Mouse (Mus musculus) forebrain, postnatal 0 days (tissue): Measurements from ENCODE around the gene Ccdc47. TPM values are rescaled to one million over a fixed set of nuclear protein-coding genes. Genes with fewer than 3 reads are reported as not detected.

Source experiments
- ATAC-seq: fragments of 200-750 bp; cut with Nextera tagmentation; 2 replicates; pipeline ENCODE4 v1.8.0; 2017; ENCODE audit warnings: mild to moderate bottlenecking, moderate library complexity
- DNase-seq: peaks from one replicate; pipeline ENCODE4 v3.0.0-alpha.2; 2015
- H3K27ac ChIP-seq: fragments of 300-500 bp; sonication (generic); 2 replicates; pipeline ENCODE4 v1.5.1; 2014; ENCODE audit warnings: low read depth, mild to moderate bottlenecking, antibody characterized with exemption, low read length, moderate library complexity, mixed read lengths
- H3K27me3 ChIP-seq: fragments of 300-500 bp; sonication (generic); 2 replicates; pipeline ENCODE4 v1.6.1; 2014; ENCODE audit warnings: mild to moderate bottlenecking, low read length, mixed read lengths; ENCODE audit not compliant: insufficient read depth
- H3K36me3 ChIP-seq: fragments of 300-500 bp; sonication (generic); 2 replicates; pipeline ENCODE4 v1.6.1; 2014; ENCODE audit warnings: mild to moderate bottlenecking, moderate library complexity; ENCODE audit not compliant: insufficient read depth
- H3K4me1 ChIP-seq: fragments of 300-500 bp; sonication (generic); 2 replicates; pipeline ENCODE4 v1.6.1; 2014; ENCODE audit warnings: antibody characterized with exemption; ENCODE audit not compliant: insufficient read depth
- H3K4me2 ChIP-seq: fragments of 300-500 bp; sonication (generic); 2 replicates; pipeline ENCODE4 v1.6.1; 2014; ENCODE audit warnings: low read depth, mild to moderate bottlenecking, moderate library complexity
- H3K4me3 ChIP-seq: fragments of 300-500 bp; sonication (generic); 2 replicates; pipeline ENCODE4 v1.5.1; 2014; ENCODE audit warnings: low read depth, low read length, mixed read lengths
- H3K9ac ChIP-seq: fragments of 300-500 bp; sonication (generic); 2 replicates; pipeline ENCODE4 v1.6.1; 2014; ENCODE audit warnings: mild to moderate bottlenecking
- H3K9me3 ChIP-seq: fragments of 300-500 bp; sonication (generic); 2 replicates; pipeline ENCODE4 v1.6.1; 2016; ENCODE audit warnings: low read length
- CTCF ChIP-seq: sonication (generic); IDR thresholded peaks from 2 replicates; pipeline ENCODE4 v1.5.1; 2016; ENCODE audit warnings: antibody characterized with exemption, control low read depth, low read depth
- WGBS: fragments of 180-500 bp; shearing (Covaris S2); extraction: QIAGEN DNeasy Blood & Tissue Kit; methylation state at CpG from one replicate; pipeline ENCODE4 v1.1.7; 2014; 5-methylcytosine and 5-hydroxymethylcytosine counted together
- polyA plus RNA-seq: library from polyadenylated mRNA; unstranded; fragments of >200 nt; fragmentation: Nextera tagmentation; extraction: Ambion mirVana; gene quantifications from 2 replicates; pipeline ENCODE4 v1.2.1, GENCODE M21; 2015
- total RNA-seq: library from RNA; depleted of rRNA; stranded (reverse); fragments of >200 nt; gene quantifications from 2 replicates; pipeline ENCODE4 v1.2.3, GENCODE M21; 2014; rRNA removed

Gene Ccdc47
- total and polyA plus RNA-seq, 2 experiments from 2014 or later = 41.0 to 90.1 TPM

DNA sequence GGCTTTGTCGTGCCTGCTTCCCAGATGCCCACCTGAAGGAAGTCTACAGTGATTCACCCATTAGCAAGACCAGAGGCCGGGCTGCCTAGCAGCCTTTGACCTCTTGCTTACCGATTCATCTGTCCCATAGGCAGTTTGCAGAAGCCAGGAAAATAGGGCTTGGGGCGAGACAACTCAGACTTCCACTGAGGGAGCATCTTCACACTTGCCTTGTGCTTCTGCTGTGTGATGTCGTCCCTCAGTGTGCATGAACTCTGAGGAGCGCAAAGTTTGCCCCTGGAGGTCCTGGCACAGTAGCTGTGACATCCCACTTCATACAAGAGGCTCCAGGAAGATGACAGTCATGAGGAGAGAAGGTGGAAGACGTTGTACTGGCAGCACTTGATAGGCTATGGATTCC, 59.0 kb downstream of the Ccdc47 start:
- ATAC-seq = no peak
- Histone ChIP-seq H3K4me1 (peaks cover 12% of the 10 kb centered on the region; the same call in 1 of the 2 replicates), H3K36me3 (peaks cover 52% of the 10 kb centered on the region), H3K4me3 (no peak overlapping the region), H3K9ac (no peak overlapping the region), H3K4me2 (no peak overlapping the region), H3K27me3 (no peaks in the 10 kb centered on the region), H3K9me3 (no peaks in the 10 kb centered on the region), H3K27ac (no peak overlapping the region; the same call in 1 of the 2 replicates)
- DNase-seq = no peak
- no peak for TF ChIP-seq CTCF
- WGBS = 91% methylated on average over 7 of the region's 7 CpGs

DNA sequence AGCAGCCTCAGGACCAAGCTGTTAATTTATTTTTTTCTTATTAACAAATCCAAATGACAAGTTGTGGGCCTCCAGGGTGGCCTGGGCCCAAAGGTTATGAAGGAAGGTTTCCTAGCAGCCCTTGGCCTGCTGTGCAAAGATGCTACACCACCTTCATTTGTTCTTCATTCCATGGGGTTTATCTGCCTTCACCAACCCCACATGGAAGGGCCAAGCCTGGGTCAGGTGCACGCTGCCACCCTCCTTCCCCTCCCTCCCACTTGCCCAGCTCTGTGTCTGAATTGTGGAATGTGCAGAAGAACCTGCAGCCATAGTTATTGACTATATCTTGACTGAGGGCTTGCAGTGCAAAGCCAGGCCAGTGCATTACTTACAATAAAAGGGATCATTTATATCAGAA, 59.9 kb downstream of the Ccdc47 start:
- no peak overlapping the region for H3K27ac ChIP-seq
- H3K4me2 ChIP-seq = no peak overlapping the region
- H3K27me3 ChIP-seq = no peaks in the 10 kb centered on the region
- H3K36me3 ChIP-seq = peaks cover 61% of the 10 kb centered on the region
- H3K9me3 ChIP-seq = no peaks in the 10 kb centered on the region
- 83% methylated on average over 1 of the region's 1 CpGs for WGBS
- peaks cover 7% of the 10 kb centered on the region; the same call in 1 of the 2 replicates for H3K4me1 ChIP-seq
- H3K4me3 ChIP-seq = no peak overlapping the region
- no peak for ATAC-seq
- no peak for DNase-seq
- no peak for TF ChIP-seq CTCF
- no peak overlapping the region for H3K9ac ChIP-seq

DNA sequence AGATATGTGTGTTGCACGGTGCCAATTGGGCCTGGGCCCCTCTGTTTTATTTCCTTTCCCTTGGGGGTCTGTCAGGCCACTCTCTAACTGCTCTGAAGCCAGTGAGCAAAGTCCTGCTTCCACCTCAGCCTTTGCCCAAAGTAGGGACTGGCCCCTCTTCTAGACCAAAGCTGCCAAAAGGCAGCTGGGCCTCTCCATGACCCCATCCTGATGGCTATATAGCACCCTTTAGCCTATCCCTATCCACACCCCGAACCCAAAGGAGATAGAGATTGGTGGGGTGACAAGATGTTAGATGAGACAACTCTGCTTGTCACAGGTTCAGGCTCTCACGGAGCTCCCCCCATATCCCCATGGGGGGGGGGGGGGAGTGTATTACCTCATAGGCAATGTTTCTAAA, 60.4 kb downstream of the Ccdc47 start:
- Histone ChIP-seq H3K4me2 (no peak overlapping the region), H3K4me1 (0 out of 2 replicates have a peak, but pooled peaks cover 2% of the 10 kb centered on the region), H3K27ac (no peak overlapping the region), H3K4me3 (no peak overlapping the region), H3K9ac (no peak overlapping the region), H3K36me3 (peaks cover 66% of the 10 kb centered on the region), H3K9me3 (no peaks in the 10 kb centered on the region), H3K27me3 (no peaks in the 10 kb centered on the region)
- ATAC-seq (no peak), DNase-seq (no peak)
- WGBS = 82% methylated on average over 3 of the region's 3 CpGs
- TF ChIP-seq CTCF = no peak

DNA sequence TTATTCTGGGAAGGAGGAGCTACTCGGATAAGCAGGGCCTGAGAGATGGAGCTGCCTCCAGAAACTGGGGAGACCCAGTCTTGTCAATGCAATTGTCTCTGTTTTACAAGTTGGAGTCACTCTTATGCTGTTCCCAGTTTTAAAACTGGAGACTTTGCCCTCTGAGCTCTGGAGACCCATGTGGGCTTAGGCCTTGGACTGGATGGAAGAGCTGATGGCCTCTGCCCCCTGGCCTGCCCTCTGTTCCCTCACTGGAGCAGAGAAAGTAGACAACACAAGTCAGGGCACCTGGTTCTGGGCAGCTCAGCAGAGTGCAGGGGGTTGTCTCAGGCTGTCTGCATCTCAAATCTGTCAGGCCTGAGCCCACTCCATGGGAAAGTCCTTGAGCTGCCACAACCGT, 61.4 kb downstream of the Ccdc47 start:
- Histone ChIP-seq H3K4me1 (no peaks in the 10 kb centered on the region), H3K4me2 (no peak overlapping the region), H3K9ac (no peak overlapping the region), H3K9me3 (no peaks in the 10 kb centered on the region), H3K36me3 (peaks cover 76% of the 10 kb centered on the region), H3K27ac (no peak overlapping the region), H3K4me3 (no peak overlapping the region), H3K27me3 (no peaks in the 10 kb centered on the region)
- TF ChIP-seq CTCF = no peak
- ATAC-seq = no peak
- WGBS = 70% methylated on average over 2 of the region's 2 CpGs
- DNase-seq = no peak

DNA sequence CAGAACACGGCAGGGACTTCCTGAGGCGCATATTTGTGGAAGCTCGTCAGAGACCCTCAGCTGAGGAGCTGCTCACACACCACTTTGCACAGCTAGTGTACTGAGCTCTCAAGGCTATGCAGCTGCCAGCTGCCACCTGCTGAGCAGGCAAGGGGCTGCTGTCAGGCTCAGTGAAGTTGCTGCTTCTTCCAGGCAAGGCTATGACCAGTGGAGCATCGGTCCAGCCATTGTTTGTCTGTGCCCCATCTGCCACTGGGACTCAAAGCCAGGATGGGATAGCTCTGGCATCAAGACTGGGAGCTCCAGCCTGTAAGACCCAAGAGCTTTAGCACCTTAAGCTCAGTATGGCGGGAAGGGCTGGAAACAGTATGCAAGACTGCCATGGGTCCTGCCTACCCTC, 62.1 kb downstream of the Ccdc47 start:
- Histone ChIP-seq H3K4me1 (no peaks in the 10 kb centered on the region), H3K36me3 (peaks cover 83% of the 10 kb centered on the region), H3K27ac (no peak overlapping the region), H3K9ac (no peak overlapping the region), H3K4me3 (no peak overlapping the region), H3K9me3 (no peaks in the 10 kb centered on the region), H3K27me3 (no peaks in the 10 kb centered on the region), H3K4me2 (no peak overlapping the region)
- no peak for DNase-seq
- 0 out of 2 replicates have a peak, but pooled peaks have one; percentile 19 for ATAC-seq
- WGBS = 72% methylated on average over 5 of the region's 5 CpGs
- no peak for TF ChIP-seq CTCF

DNA sequence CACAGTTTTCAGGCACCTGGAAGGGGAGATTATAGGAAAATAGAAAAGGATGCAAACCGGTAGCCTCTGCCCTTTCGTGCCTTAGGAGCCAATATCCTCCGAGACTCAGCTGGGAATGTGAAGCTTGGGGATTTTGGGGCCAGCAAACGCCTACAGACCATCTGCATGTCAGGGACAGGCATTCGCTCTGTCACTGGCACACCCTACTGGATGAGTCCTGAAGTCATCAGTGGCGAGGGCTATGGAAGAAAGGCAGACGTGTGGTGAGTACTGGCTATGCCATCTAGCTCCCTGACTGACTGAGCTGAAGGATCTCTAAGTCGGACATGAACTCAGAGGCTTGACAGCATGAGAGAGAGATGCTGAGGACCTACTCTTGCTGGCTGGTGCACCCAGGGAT, 64.0 kb downstream of the Ccdc47 start:
- ATAC-seq = no peak
- Histone ChIP-seq H3K4me2 (no peak overlapping the region), H3K9ac (no peak overlapping the region), H3K9me3 (no peaks in the 10 kb centered on the region), H3K4me1 (no peaks in the 10 kb centered on the region), H3K36me3 (peaks cover 92% of the 10 kb centered on the region), H3K27me3 (no peaks in the 10 kb centered on the region), H3K4me3 (no peak overlapping the region), H3K27ac (no peak overlapping the region)
- no peak for DNase-seq
- 80% methylated on average over 8 of the region's 8 CpGs for WGBS
- peak; percentile 20; the same call in 1 of the 2 replicates for TF ChIP-seq CTCF

GRCm38 (mm10) chr11:106151219-106151618, 64.9 kb downstream of the Ccdc47 start:
- Histone ChIP-seq H3K4me2 (no peak overlapping the region), H3K36me3 (peaks cover 83% of the 10 kb centered on the region), H3K9me3 (no peaks in the 10 kb centered on the region), H3K9ac (no peak overlapping the region), H3K27me3 (no peaks in the 10 kb centered on the region), H3K4me1 (no peaks in the 10 kb centered on the region), H3K4me3 (no peak overlapping the region), H3K27ac (no peak overlapping the region)
- ATAC-seq = no peak
- WGBS = 95% methylated on average over 3 of the region's 3 CpGs
- no peak for TF ChIP-seq CTCF
- DNase-seq = no peak

Other genes starting within 250 kb of the Ccdc47 start
- gene Ace, start 248.4 kb downstream of the Ccdc47 start, total RNA-seq = 10.3 and 14.3 TPM in 2 replicates
- 5.3 and 8.0 TPM in 2 replicates for gene Ace, start 248.4 kb downstream of the Ccdc47 start, polyA plus RNA-seq
- not detected in 2 replicates for gene Ace3, start 221.7 kb downstream of the Ccdc47 start, total RNA-seq
- not detected in 2 replicates for gene Ace3, start 221.7 kb downstream of the Ccdc47 start, polyA plus RNA-seq
- 0.92 and 2.8 TPM in 2 replicates for gene Kcnh6, start 208.2 kb downstream of the Ccdc47 start, total RNA-seq
- 0.80 and 1.5 TPM in 2 replicates for gene Kcnh6, start 208.2 kb downstream of the Ccdc47 start, polyA plus RNA-seq
- 150 and 222 TPM in 2 replicates for gene Dcaf7, start 179.5 kb downstream of the Ccdc47 start, total RNA-seq
- 79.1 and 115 TPM in 2 replicates for gene Dcaf7, start 179.5 kb downstream of the Ccdc47 start, polyA plus RNA-seq
- 17.4 and 18.1 TPM in 2 replicates for gene Taco1, start 150.3 kb downstream of the Ccdc47 start, total RNA-seq
- gene Taco1, start 150.3 kb downstream of the Ccdc47 start, polyA plus RNA-seq = 2.9 and 5.0 TPM in 2 replicates
- 29.2 and 32.9 TPM in 2 replicates for gene Map3k3, start 131.7 kb downstream of the Ccdc47 start, total RNA-seq
- 6.7 and 8.5 TPM in 2 replicates for gene Map3k3, start 131.7 kb downstream of the Ccdc47 start, polyA plus RNA-seq
- gene Gm10840, start 55.5 kb downstream of the Ccdc47 start, total RNA-seq = not detected in 2 replicates
- gene Gm10840, start 55.5 kb downstream of the Ccdc47 start, polyA plus RNA-seq = 0.67 and 0.82 TPM in 2 replicates
- 83.9 and 85.0 TPM in 2 replicates for gene Limd2, start 55.5 kb downstream of the Ccdc47 start, total RNA-seq
- 171 and 189 TPM in 2 replicates for gene Limd2, start 55.5 kb downstream of the Ccdc47 start, polyA plus RNA-seq
- gene Strada, start 14.2 kb downstream of the Ccdc47 start, total RNA-seq = 23.4 and 34.8 TPM in 2 replicates
- gene Strada, start 14.2 kb downstream of the Ccdc47 start, polyA plus RNA-seq = 20.0 and 23.7 TPM in 2 replicates
- gene Ddx42, start 582 bp upstream of the Ccdc47 start, total RNA-seq = 58.8 and 76.3 TPM in 2 replicates
- 49.5 and 62.2 TPM in 2 replicates for gene Ddx42, start 582 bp upstream of the Ccdc47 start, polyA plus RNA-seq
- 40.2 and 62.7 TPM in 2 replicates for gene Ftsj3, start 39.7 kb upstream of the Ccdc47 start, total RNA-seq
- gene Ftsj3, start 39.7 kb upstream of the Ccdc47 start, polyA plus RNA-seq = 29.0 and 29.7 TPM in 2 replicates
- gene Psmc5, start 39.8 kb upstream of the Ccdc47 start, total RNA-seq = 108 and 114 TPM in 2 replicates
- gene Psmc5, start 39.8 kb upstream of the Ccdc47 start, polyA plus RNA-seq = 258 and 270 TPM in 2 replicates
- gene Smarcd2, start 56.6 kb upstream of the Ccdc47 start, total RNA-seq = 16.9 and 20.0 TPM in 2 replicates
- 8.5 and 9.5 TPM in 2 replicates for gene Smarcd2, start 56.6 kb upstream of the Ccdc47 start, polyA plus RNA-seq
- gene Tcam1, start 60.3 kb upstream of the Ccdc47 start, total RNA-seq = 0.23 and 0.38 TPM in 2 replicates
- 0.18 and 0.23 TPM in 2 replicates for gene Tcam1, start 60.3 kb upstream of the Ccdc47 start, polyA plus RNA-seq
- not detected in 2 replicates for gene Gh, start 85.5 kb upstream of the Ccdc47 start, total RNA-seq
- gene Gh, start 85.5 kb upstream of the Ccdc47 start, polyA plus RNA-seq = not detected in 2 replicates
- gene Cd79b, start 98.4 kb upstream of the Ccdc47 start, total RNA-seq = 0.38 and 0.46 TPM in 2 replicates
- gene Cd79b, start 98.4 kb upstream of the Ccdc47 start, polyA plus RNA-seq = 0.71 and 1.1 TPM in 2 replicates
- gene Scn4a, start 136.9 kb upstream of the Ccdc47 start, total RNA-seq = not detected in 2 replicates
- gene Scn4a, start 136.9 kb upstream of the Ccdc47 start, polyA plus RNA-seq = 0.06 TPM in 1 of 2 replicates, not detected in the other
- gene Prr29, start 149.1 kb upstream of the Ccdc47 start, total RNA-seq = 0.23 TPM in 1 of 2 replicates, not detected in the other
- 0.69 TPM in 1 of 2 replicates, not detected in the other for gene Prr29, start 149.1 kb upstream of the Ccdc47 start, polyA plus RNA-seq
- gene Icam2, start 171.7 kb upstream of the Ccdc47 start, total RNA-seq = 4.6 and 8.3 TPM in 2 replicates
- gene Icam2, start 171.7 kb upstream of the Ccdc47 start, polyA plus RNA-seq = 7.0 and 9.1 TPM in 2 replicates